In the genomic region with DNA sequence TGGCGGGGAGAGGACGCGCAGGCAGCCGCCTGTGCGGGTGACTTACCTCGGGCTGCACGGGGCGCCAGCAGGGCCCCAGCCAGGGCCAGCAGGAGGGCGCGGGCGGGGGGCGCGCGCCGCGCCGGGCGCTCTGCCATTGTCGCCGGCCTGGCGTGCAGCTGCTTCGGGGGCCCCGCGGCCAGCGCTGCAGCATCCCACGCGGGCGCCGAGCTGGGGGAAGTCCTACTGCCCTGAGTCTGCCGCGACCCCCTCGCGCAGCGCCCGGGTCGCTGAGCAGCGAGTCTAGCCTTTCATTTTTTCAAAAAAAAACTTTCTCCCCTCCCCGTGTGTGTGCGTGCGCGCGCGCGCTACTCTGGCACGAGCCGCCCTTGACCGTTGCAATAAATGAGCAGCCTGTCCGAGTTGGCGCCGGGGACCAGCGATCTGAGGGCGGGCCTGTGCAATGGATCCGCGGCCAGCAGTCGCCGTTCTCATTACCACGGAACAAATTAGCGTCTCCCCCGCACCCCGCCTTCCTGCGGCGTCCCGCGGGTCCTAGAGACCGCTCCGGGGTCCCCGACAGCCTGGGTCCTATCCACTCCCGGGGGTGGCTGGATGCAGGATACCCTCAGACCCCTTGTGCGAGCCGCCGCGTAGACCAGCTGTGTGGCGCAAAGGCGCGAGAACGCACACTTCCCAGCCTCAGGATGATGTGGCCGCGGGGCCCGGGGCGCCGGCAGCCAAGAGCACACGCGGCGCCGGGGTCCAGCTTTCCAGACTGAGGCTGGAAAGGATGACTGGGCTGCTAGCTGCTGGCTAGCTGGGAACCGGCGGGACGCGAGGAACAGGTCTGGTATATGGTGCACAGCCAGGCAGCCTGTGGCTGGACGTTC, we compare ENCODE assay signal across 7 mouse cellular contexts. TPM values are rescaled to one million over a fixed set of nuclear protein-coding genes. Genes with fewer than 3 reads are reported as not detected.
DNase-seq lines count a peak whose midpoint lies in the region; ATAC-seq and TF ChIP-seq lines count a peak whose summit lies in the region.

No protein-coding gene starts in this region.

- no peaks in the 10 kb centered on the region for H3K36me3 ChIP-seq in intestine, postnatal 0 days (ENCODE audit: control insufficient read depth, insufficient read depth)
- no peaks in the 10 kb centered on the region for H3K36me3 ChIP-seq in limb, embryonic 10.5 days
- no peaks in the 10 kb centered on the region for H3K36me3 ChIP-seq in midbrain, embryonic 15.5 days (replicated peaks)

- no peaks in the 10 kb centered on the region for H3K9me3 ChIP-seq in intestine, postnatal 0 days (ENCODE audit: control insufficient read depth)
- H3K9me3 ChIP-seq in limb, embryonic 10.5 days (replicated peaks): no peaks in the 10 kb centered on the region
- H3K9me3 ChIP-seq in midbrain, embryonic 15.5 days: no peaks in the 10 kb centered on the region

- peak overlapping the region; percentile 51 for H3K4me3 ChIP-seq in intestine, postnatal 0 days (ENCODE audit: low read depth, low read length)
- peak overlapping the region; percentile 77 for H3K4me3 ChIP-seq in limb, embryonic 10.5 days
- H3K4me3 ChIP-seq in midbrain, embryonic 15.5 days: peak overlapping the region; percentile 63

- peak; percentile 86 for DNase-seq in adrenal gland, postnatal 10 days
- DNase-seq in embryo, embryonic 9.5 days (ENCODE audit: extremely low spot score): peak; percentile 81
- DNase-seq in limb, embryonic 10.5 days (ENCODE audit: low spot score): peak; percentile 83
- DNase-seq in testis, postnatal 10 days (ENCODE audit: low spot score): peak; percentile 81

- peak overlapping the region; percentile 46; the same call in 1 of the 2 replicates for H3K9ac ChIP-seq in intestine, postnatal 0 days (ENCODE audit: low read depth, low read length)
- peak overlapping the region; percentile 61 for H3K9ac ChIP-seq in midbrain, embryonic 15.5 days

- H3K4me1 ChIP-seq in intestine, postnatal 0 days (replicated peaks; ENCODE audit: control insufficient read depth, insufficient read depth, low read length): no peaks in the 10 kb centered on the region
- peaks cover 45% of the 10 kb centered on the region for H3K4me1 ChIP-seq in limb, embryonic 10.5 days
- H3K4me1 ChIP-seq in midbrain, embryonic 15.5 days: peaks cover 19% of the 10 kb centered on the region

- under 1% methylated on average over 90 of the region's 90 CpGs for WGBS in intestine, postnatal 0 days
- under 1% methylated on average over 90 of the region's 90 CpGs for WGBS in limb, embryonic 10.5 days
- WGBS in midbrain, embryonic 15.5 days: 0% methylated on average over 87 of the region's 90 CpGs

- H3K4me2 ChIP-seq in intestine, postnatal 0 days (replicated peaks; ENCODE audit: low read depth): peak overlapping the region; percentile 79
- peak overlapping the region; percentile 100 for H3K4me2 ChIP-seq in midbrain, embryonic 15.5 days

- H3K27me3 ChIP-seq in intestine, postnatal 0 days (replicated peaks; ENCODE audit: control insufficient read depth, insufficient read depth, low read length): peaks cover 32% of the 10 kb centered on the region
- peaks cover 27% of the 10 kb centered on the region for H3K27me3 ChIP-seq in limb, embryonic 10.5 days (ENCODE audit: low read depth, poor library complexity, severe bottlenecking)
- peaks cover 8% of the 10 kb centered on the region for H3K27me3 ChIP-seq in midbrain, embryonic 15.5 days (replicated peaks)

- no peak overlapping the region; the same call in 1 of the 2 replicates for H3K27ac ChIP-seq in intestine, postnatal 0 days (ENCODE audit: low read depth, low read length)
- H3K27ac ChIP-seq in limb, embryonic 10.5 days: peak overlapping the region; percentile 88
- peak overlapping the region; percentile 53 for H3K27ac ChIP-seq in midbrain, embryonic 15.5 days

- ATAC-seq in granulocyte monocyte progenitor cell, adult 5-6 weeks (replicated peaks; ENCODE audit: poor library complexity, severe bottlenecking): peak; percentile 36; the same call in 1 of the 2 replicates
- ATAC-seq in intestine, postnatal 0 days: peak; percentile 8; the same call in 1 of the 2 replicates
- ATAC-seq in midbrain, embryonic 15.5 days (replicated peaks): peak; percentile 79

- no peak for TF ChIP-seq CTCF in intestine, postnatal 0 days (IDR thresholded peaks at IDR 0.05; ENCODE audit: low read depth)

RNA-seq across cellular contexts. Expression of a gene that starts 7.0 kb away (rescaled TPM):
- total RNA-seq in adrenal gland, postnatal 10 days (2021): 10 to 100 TPM; 26.6 to 31.0 TPM
- not detected in 2 replicates for total RNA-seq in granulocyte monocyte progenitor cell, adult 5-6 weeks (2014; fragmentation: Nextera tagmentation)
- not detected in 2 replicates for total RNA-seq in granulocyte monocyte progenitor cell, adult 5-6 weeks (2017)
- 1.0 and 2.0 TPM in 2 replicates for polyA plus RNA-seq in intestine, postnatal 0 days (2015; fragmentation: Nextera tagmentation; extraction: Ambion mirVana)
- polyA plus RNA-seq in limb, embryonic 10.5 days (2016; fragmentation: Nextera tagmentation; extraction: Ambion mirVana): 3.1 and 3.4 TPM in 2 replicates
- 2.8 and 5.4 TPM in 2 replicates for polyA plus RNA-seq in midbrain, embryonic 15.5 days (2015; fragmentation: Nextera tagmentation; extraction: Ambion mirVana)

Comparison
In these comparisons a context has a peak if more than half of its experiments do, and no peak if none do; other contexts are left out.
1. ATAC-seq: peak in every context shown above with its lines; median percentile 79 in midbrain, embryonic 15.5 days; 36 in granulocyte monocyte progenitor cell, adult 5-6 weeks; 8 in intestine, postnatal 0 days.